Mouse (Mus musculus): Measurements from ENCODE around the gene Aqp9.

Gene Aqp9

DNA sequence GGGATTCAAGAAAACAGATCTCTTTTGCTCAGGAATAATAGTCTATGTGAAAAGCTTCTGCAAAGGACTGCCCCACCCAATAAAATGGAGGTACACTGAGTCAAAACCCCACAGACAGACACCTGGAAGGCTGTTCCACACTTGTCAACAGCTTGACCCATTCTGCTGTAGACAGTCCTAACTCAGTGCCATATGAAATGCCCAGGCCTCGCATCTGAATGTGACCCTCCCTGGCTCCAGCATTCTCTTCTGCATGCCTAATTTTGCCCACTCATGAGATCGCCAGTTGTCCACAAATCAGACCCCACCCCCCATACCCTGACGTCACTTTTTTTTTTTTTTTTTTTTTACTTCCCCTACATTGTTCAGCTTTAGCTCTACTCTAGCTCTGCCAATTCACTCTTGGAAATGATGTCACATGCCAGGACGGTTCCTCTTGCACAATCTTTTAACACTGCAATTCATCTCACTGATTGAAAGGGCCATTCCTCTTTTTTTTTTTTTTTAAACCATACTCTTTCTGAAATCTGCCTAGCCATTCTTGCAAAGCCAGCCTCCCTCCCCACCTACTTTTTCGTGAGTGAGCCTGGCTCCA, 1.5 kb downstream of the Aqp9 start:
- DNase-seq = no peak

DNA sequence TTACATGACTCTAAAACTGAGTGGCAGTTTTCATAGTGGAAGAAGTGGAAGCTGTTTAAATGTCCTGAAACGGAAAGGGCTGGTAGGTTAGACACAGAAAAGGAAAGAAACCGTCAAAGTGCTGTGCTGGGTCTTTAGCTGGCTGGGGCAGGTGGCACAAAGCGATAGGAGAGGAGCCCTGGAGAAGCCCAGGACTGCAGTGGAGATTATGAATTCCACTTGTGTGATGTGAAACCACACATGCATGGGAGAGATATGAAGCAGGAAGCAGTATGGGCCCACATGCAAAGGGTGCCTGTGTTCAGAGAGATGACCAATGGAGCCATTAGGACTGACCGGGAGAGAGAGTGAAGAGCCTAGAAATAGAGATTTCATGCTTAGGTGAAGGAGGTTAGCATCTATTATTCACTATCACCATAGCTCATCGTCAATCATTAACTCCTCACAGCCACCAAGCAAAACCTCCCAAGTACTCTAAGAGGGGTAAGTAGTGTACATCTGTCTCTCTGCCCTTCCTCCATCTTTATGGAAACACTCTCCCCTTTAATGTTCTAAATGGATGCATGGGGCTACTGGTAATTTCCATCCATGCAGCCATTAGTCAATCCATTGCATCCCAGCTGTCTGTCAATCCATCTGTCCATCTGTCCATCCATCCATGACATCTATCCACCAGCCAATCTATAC, 2.3 kb downstream of the Aqp9 start:
- no peak for DNase-seq

DNA sequence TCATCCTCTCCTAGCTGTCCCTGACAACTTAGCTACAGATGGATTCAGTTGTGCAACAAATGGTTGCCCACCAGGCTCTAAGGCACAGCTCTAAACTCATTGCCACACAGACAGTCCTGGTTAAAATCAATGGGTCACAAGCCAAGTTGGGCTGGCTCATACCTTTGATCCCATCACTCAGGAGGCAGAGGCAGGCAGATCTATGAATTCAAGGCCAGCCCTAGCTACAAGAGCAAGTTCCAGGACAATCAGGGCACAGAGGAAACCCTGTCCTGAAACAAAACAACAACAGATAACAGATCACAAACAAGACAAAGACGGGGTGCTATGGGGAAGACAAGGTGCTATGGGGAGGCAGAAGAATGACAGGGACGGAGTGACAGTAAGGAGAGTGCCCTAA, 3.0 kb downstream of the Aqp9 start:
- no peak for DNase-seq

- DNase-seq = no peak
Observed at GRCm38 (mm10) chr9:71165061-71165460, 3.4 kb downstream of the Aqp9 start.

DNA sequence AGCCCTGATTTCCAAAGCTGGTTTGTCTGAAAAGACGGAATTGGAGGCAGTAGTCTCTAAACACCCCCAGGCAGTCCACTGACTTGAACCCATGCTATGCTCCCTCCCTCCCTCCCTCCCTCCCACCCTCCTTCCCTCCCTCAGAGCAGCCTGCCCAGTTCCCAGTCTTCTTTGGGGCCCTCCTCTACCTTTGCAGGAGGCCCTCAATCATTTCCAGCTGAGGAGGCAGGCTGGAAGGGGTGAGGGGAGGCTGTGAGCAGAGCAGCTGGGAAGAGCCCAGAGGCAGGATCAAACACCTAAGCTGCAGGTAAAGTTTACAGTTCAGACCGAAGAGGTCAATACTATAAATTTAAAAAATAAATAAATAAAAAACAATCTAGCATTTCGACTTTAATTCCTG, 4.1 kb downstream of the Aqp9 start:
- DNase-seq = no peak

- no peak for DNase-seq
Observed at GRCm38 (mm10) chr9:71162858-71163740, 5.4 kb downstream of the Aqp9 start.

GRCm38 (mm10) chr9:71162131-71162857, 6.2 kb downstream of the Aqp9 start:
- DNase-seq = no peak

GRCm38 (mm10) chr9:71160849-71161711, 7.4 kb downstream of the Aqp9 start:
- peak; percentile 17 for DNase-seq

DNA sequence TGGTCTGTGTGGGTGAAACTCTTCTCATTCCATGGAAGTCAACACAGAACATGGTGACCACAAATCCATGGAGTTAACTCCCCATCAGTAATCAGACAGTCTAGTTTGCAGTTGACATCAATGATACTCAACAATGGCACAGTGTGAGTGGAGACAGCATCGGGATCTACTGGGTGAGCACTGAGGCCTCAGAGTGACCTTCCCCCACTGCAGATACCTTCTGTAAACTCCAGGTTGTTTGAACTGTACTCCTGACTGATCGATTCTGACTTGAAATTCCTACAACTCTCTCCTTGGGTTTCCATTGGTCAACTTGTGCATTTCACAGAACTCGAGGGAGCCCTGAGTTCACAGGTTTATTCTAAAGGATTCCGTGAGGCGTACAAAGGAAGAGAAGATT, 8.8 kb downstream of the Aqp9 start:
- no peak for DNase-seq

DNA sequence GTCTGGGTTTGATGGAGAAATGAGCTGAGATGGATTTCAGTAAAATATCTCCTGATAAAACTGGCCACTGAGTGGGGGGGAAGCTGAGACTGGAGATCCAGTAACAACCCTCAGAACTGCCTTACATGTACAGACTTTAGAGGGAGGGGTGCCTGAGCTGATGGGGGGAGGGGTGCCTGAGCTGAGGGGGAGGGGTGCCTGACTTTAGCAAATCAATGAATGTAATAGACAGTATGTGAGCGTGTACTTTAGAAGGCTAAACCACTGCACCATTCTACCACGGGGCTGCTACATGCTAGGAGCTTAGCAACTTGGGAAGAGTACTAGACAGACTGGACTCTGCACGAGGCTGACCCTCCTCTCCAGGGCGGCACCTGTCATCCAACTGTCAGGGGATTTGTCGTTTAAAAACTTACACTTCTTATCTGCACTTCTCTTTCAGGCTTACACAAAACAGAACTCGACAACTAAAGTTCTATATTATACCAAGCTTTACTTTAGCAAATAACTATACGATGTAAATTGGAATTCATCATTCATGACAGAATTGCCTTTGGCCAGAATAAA, 9.3 kb downstream of the Aqp9 start:
- no peak for DNase-seq

GRCm38 (mm10) chr9:71157921-71158646, 10.4 kb downstream of the Aqp9 start:
- DNase-seq = no peak

- no peak for DNase-seq
Observed at GRCm38 (mm10) chr9:71156447-71157035, 11.9 kb downstream of the Aqp9 start.

DNA sequence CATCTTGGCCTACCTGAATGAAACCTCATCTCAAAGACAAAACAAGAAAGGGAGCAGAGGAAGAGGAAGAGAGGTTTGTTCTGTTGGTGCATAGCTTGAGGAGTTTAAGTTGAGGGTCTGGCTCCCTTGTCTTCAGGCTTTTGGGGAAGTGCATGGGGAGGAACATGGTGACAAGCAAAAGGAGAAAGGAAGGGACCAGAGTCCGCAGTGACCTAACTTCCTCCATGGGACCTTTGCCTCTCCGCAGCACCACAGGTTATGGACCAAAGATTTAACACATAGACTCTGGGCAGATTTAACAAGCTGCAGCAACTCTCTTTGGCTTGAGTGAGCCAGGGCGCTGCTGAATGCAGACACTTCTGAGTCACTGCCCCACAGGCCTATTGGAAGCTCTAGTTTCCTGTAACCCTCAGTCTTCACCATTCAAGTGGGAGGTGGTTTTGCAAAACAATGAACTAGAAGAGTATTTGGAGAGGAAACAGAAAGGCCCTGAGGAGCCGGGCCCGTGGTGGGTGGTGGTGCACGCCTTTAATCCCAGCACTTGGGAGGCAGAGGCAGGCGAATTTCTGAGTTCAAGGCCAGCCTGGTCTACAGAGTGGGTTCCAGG, 13.0 kb downstream of the Aqp9 start:
- no peak for DNase-seq

- DNase-seq = no peak
Observed at GRCm38 (mm10) chr9:71151386-71151785, 17.1 kb downstream of the Aqp9 start.

GRCm38 (mm10) chr9:71150175-71150574, 18.3 kb downstream of the Aqp9 start:
- no peak for DNase-seq

- DNase-seq = no peak
Observed at GRCm38 (mm10) chr9:71148890-71149289, 19.6 kb downstream of the Aqp9 start.

- DNase-seq = no peak
Observed at GRCm38 (mm10) chr9:71146210-71146609, 22.3 kb downstream of the Aqp9 start.

- DNase-seq = no peak
Observed at GRCm38 (mm10) chr9:71140205-71140604, 28.3 kb downstream of the Aqp9 start.

GRCm38 (mm10) chr9:71138936-71139335, 29.5 kb downstream of the Aqp9 start:
- DNase-seq = peak; percentile 53

DNA sequence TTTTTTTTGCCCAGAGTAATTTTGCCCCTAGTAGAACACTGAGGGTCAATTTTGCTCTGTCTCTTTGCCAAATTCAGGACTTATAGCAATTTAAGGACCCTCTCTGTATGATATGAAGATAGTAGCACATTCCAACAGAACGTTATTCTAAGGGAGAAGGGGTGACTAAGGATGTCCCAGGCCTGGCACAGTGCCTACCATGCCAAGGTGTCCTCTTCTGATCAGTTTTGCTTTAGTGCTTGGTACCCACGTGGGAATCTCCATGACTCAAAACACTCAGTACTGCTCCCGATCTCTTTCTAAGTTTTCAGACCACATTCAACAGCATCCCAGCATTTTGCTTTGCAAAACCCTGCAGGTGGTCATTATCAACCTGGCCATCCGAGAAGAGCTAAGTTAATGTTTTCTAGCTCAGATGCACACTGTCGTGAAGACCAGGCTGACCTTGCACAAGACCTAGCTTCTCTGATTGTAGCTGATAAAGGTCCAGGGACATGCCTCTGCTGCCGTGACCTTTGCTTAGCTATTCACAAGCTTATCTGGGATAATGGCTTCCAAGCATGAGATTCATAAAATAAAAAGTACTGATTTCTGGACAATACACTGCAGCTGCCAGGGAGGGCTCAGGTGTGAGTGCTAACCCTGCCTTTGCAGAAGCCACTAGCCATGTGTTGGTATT, 31.1 kb downstream of the Aqp9 start:
- DNase-seq = no peak

Measured in kidney, postnatal 14 days (tissue).